In the genomic region with DNA sequence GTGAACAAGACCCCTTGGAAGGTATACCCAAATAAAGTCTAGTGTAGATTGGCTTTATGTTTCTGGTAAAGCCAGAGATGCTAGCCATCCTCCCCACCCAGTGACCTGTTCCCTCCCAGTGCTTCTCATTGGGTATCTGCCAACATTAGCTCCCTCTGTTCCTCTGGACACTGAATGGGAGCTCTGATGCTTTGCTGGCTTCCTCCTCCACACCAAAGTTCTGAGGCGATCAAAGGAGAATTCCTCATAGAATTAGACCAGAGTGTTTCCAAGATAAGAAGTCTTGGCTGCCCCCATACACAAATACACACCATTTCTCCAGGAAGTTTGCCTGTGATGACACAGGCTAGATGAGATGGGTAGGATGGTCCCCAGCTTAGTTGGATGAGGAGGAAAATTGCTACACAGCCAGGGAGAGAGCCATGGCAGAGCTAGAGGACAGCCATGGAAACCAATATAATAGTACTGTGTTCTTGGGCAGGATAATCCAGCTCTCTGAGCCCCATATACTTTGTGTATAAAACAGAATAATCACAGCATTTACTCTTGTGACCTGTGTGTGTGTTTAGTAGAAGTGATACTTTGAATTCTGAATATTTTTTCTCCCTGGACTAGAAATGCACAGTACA, we compare ENCODE assay signal across 30 mouse cellular contexts. TPM values are rescaled to one million over a fixed set of nuclear protein-coding genes. Genes with fewer than 3 reads are reported as not detected.
DNase-seq lines count a peak whose midpoint lies in the region; ATAC-seq and TF ChIP-seq lines count a peak whose summit lies in the region.
"Had no signal": no experiment of that assay in that cellular context is flagged by ENCODE, and none has a peak within 500 bp of the region (broad histone marks: within the 10 kb centered on the region; RNA-seq: fewer than 3 reads in every experiment).

No protein-coding gene starts in this region.

- ATAC-seq in forebrain, postnatal 0 days, result 0 out of 2 replicates have a peak, but pooled peaks have one; percentile 43
- no peak for ATAC-seq in forebrain, embryonic 13.5 days
- ATAC-seq in heart, embryonic 11.5 days (replicated peaks; ENCODE audit: insufficient number of reproducible peaks, low FRiP score, low TSS enrichment), result no peak
- ATAC-seq: intestine, embryonic 15.5 days; lung, postnatal 0 days; midbrain, embryonic 13.5 days had no signal

- H3K4me3 ChIP-seq in forebrain, postnatal 0 days (ENCODE audit: low read depth, low read length), result no peak overlapping the region
- no peak overlapping the region for H3K4me3 ChIP-seq in forebrain, embryonic 13.5 days
- H3K4me3 ChIP-seq in heart, embryonic 11.5 days (ENCODE audit: low read depth, low read length), result no peak overlapping the region
- H3K4me3 ChIP-seq in layer of hippocampus, adult 2 months, result no peak overlapping the region
- H3K4me3 ChIP-seq: erythroblast, embryonic 14.5 days; heart, embryonic 10.5 days; hindbrain, embryonic 15.5 days; intestine, embryonic 15.5 days; limb, embryonic 15.5 days; liver, embryonic 13.5 days; megakaryocyte, embryonic 14.5 days; midbrain, embryonic 13.5 days had no signal

- H3K27ac ChIP-seq in forebrain, postnatal 0 days (ENCODE audit: low read depth, low read length), result no peak overlapping the region
- H3K27ac ChIP-seq in forebrain, embryonic 13.5 days, result no peak overlapping the region
- no peak overlapping the region for H3K27ac ChIP-seq in heart, embryonic 11.5 days (ENCODE audit: low read depth, low read length)
- peak overlapping the region; percentile 33; the same call in 1 of the 2 replicates for H3K27ac ChIP-seq in layer of hippocampus, adult 2 months
- H3K27ac ChIP-seq: heart, embryonic 10.5 days; hindbrain, embryonic 15.5 days; intestine, embryonic 15.5 days; limb, embryonic 15.5 days; liver, embryonic 13.5 days; midbrain, embryonic 13.5 days had no signal

- no peak for TF ChIP-seq CTCF in forebrain, postnatal 0 days (IDR thresholded peaks at IDR 0.05; ENCODE audit: low read depth)
- TF ChIP-seq CTCF in layer of hippocampus, adult 2 months (conservative IDR thresholded peaks at IDR 0.05), result no peak

- WGBS in forebrain, postnatal 0 days, result 73% methylated on average over 1 of the region's 1 CpGs
- WGBS in forebrain, embryonic 13.5 days, result 91% methylated on average over 1 of the region's 1 CpGs
- 66% methylated on average over 1 of the region's 1 CpGs for WGBS in heart, embryonic 11.5 days (ENCODE audit: insufficient replicate concordance)

- no peaks in the 10 kb centered on the region for H3K27me3 ChIP-seq in forebrain, postnatal 0 days (ENCODE audit: insufficient read depth, low read length)
- H3K27me3 ChIP-seq in forebrain, embryonic 13.5 days, result no peaks in the 10 kb centered on the region
- H3K27me3 ChIP-seq in heart, embryonic 11.5 days (ENCODE audit: control insufficient read depth, insufficient read depth, low read length), result no peaks in the 10 kb centered on the region
- H3K27me3 ChIP-seq: hindbrain, embryonic 15.5 days; intestine, embryonic 15.5 days; limb, embryonic 15.5 days; liver, embryonic 13.5 days; megakaryocyte, embryonic 14.5 days; midbrain, embryonic 13.5 days had no signal

- no peak overlapping the region for H3K4me2 ChIP-seq in forebrain, postnatal 0 days (ENCODE audit: low read depth)
- H3K4me2 ChIP-seq in forebrain, embryonic 13.5 days, result no peak overlapping the region
- H3K4me2 ChIP-seq in heart, embryonic 11.5 days, result no peak overlapping the region
- H3K4me2 ChIP-seq: hindbrain, embryonic 15.5 days; intestine, embryonic 15.5 days; limb, embryonic 15.5 days; liver, embryonic 13.5 days; midbrain, embryonic 13.5 days had no signal

- H3K4me1 ChIP-seq in forebrain, postnatal 0 days (ENCODE audit: insufficient read depth), result no peaks in the 10 kb centered on the region
- H3K4me1 ChIP-seq in forebrain, embryonic 13.5 days, result peaks cover 12% of the 10 kb centered on the region
- no peaks in the 10 kb centered on the region for H3K4me1 ChIP-seq in heart, embryonic 11.5 days (ENCODE audit: control insufficient read depth, insufficient read depth, low read length)
- H3K4me1 ChIP-seq: hindbrain, embryonic 15.5 days; intestine, embryonic 15.5 days had no signal

- no peak overlapping the region for H3K9ac ChIP-seq in forebrain, postnatal 0 days
- no peak overlapping the region for H3K9ac ChIP-seq in forebrain, embryonic 13.5 days
- no peak overlapping the region for H3K9ac ChIP-seq in heart, embryonic 11.5 days (ENCODE audit: low read depth, low read length)
- H3K9ac ChIP-seq: hindbrain, embryonic 15.5 days; intestine, embryonic 15.5 days; limb, embryonic 15.5 days; liver, embryonic 13.5 days; midbrain, embryonic 13.5 days had no signal

- no peaks in the 10 kb centered on the region for H3K36me3 ChIP-seq in forebrain, postnatal 0 days (ENCODE audit: insufficient read depth)
- 0 out of 2 replicates have a peak, but pooled peaks cover 5% of the 10 kb centered on the region for H3K36me3 ChIP-seq in forebrain, embryonic 13.5 days (ENCODE audit: poor library complexity, severe bottlenecking)
- H3K36me3 ChIP-seq in heart, embryonic 11.5 days (ENCODE audit: control insufficient read depth, insufficient read depth, low read length), result no peaks in the 10 kb centered on the region; the same call in 1 of the 2 replicates
- H3K36me3 ChIP-seq: intestine, embryonic 15.5 days; limb, embryonic 15.5 days had no signal

- no peaks in the 10 kb centered on the region for H3K9me3 ChIP-seq in forebrain, postnatal 0 days (ENCODE audit: low read length)
- H3K9me3 ChIP-seq in forebrain, embryonic 13.5 days (replicated peaks), result no peaks in the 10 kb centered on the region; the same call in 1 of the 2 replicates
- H3K9me3 ChIP-seq in heart, embryonic 11.5 days (replicated peaks; ENCODE audit: control insufficient read depth, low read length), result no peaks in the 10 kb centered on the region
- H3K9me3 ChIP-seq: G1E; heart, embryonic 10.5 days; hindbrain, embryonic 15.5 days; intestine, embryonic 15.5 days; limb, embryonic 15.5 days; liver, embryonic 13.5 days; megakaryocyte, embryonic 14.5 days; midbrain, embryonic 13.5 days had no signal

- DNase-seq in forebrain, postnatal 0 days, result no peak
- peak; percentile 19 for DNase-seq in heart, adult 8-10 months (ENCODE audit: low spot score)
- DNase-seq in layer of hippocampus, adult 2 months (ENCODE audit: low spot score in 2 of 2), result no peak
- DNase-seq in layer of hippocampus, postnatal 10 days (ENCODE audit: low spot score in 2 of 2), result no peak
- DNase-seq in testis, postnatal 14 days (ENCODE audit: low spot score), result peak; percentile 56
- no peak for DNase-seq in testis, postnatal 10 days (ENCODE audit: low spot score)
- DNase-seq: adrenal gland, adult 8-10 months; cerebellum, postnatal 14 days; heart, postnatal 36 days; kidney, adult 2 months; kidney, postnatal 36 days; left cerebral cortex, postnatal 4 days; liver, embryonic 13.5 days; lung, adult 18-20 months; lung, postnatal 4 days; retina, postnatal 1 day; right cerebral cortex, postnatal 14 days; thymus, adult 2 months; thymus, postnatal 36 days had no signal

RNA-seq across cellular contexts. Expression of a gene that starts 31.5 kb away (rescaled TPM):
- 54.6 and 61.4 TPM in 2 replicates for total RNA-seq in forebrain, postnatal 0 days (2014; rRNA removed)
- 86.4 and 98.7 TPM in 2 replicates for polyA plus RNA-seq in forebrain, postnatal 0 days (2015; fragmentation: Nextera tagmentation; extraction: Ambion mirVana)
- 140 and 143 TPM in 2 replicates for polyA plus RNA-seq in forebrain, embryonic 13.5 days (2015; fragmentation: Nextera tagmentation; extraction: Ambion mirVana)
- 10 to 100 TPM; 31.0 to 37.1 (median 33.3) TPM for total RNA-seq in heart, adult 8-10 months (2022)
- 53.7 and 62.8 TPM in 2 replicates for polyA plus RNA-seq in heart, embryonic 11.5 days (2014; fragmentation: Nextera tagmentation; extraction: Ambion mirVana)
- 10 to 100 TPM; 41.7 to 46.3 TPM for total RNA-seq in layer of hippocampus, adult 2 months (2021)
- 10 to 100 TPM; 51.5 to 52.6 TPM for total RNA-seq in layer of hippocampus, postnatal 10 days (2021)

RNA-seq across cellular contexts. Expression of a gene that starts 31.9 kb away (rescaled TPM):
- total RNA-seq in forebrain, postnatal 0 days (2014; rRNA removed), result 14.0 and 17.0 TPM in 2 replicates
- 12.9 and 21.9 TPM in 2 replicates for polyA plus RNA-seq in forebrain, postnatal 0 days (2015; fragmentation: Nextera tagmentation; extraction: Ambion mirVana)
- 25.7 and 27.2 TPM in 2 replicates for polyA plus RNA-seq in forebrain, embryonic 13.5 days (2015; fragmentation: Nextera tagmentation; extraction: Ambion mirVana)
- 10 to 100 TPM; 40.5 to 44.0 (median 42.3) TPM for total RNA-seq in heart, adult 8-10 months (2022)
- polyA plus RNA-seq in heart, embryonic 11.5 days (2014; fragmentation: Nextera tagmentation; extraction: Ambion mirVana), result 35.3 and 37.2 TPM in 2 replicates
- total RNA-seq in layer of hippocampus, adult 2 months (2021), result 10 to 100 TPM; 13.8 to 18.6 TPM
- total RNA-seq in layer of hippocampus, postnatal 10 days (2021), result 10 to 100 TPM; 14.4 to 15.0 TPM

Comparison
In these comparisons a context has a peak if more than half of its experiments do, and no peak if none do; other contexts are left out.
1. DNase-seq: peak in heart, adult 8-10 months (single experiment) and testis, postnatal 14 days (single experiment); none in forebrain, postnatal 0 days (single experiment), layer of hippocampus, adult 2 months (0 of 2), layer of hippocampus, postnatal 10 days (0 of 2) and testis, postnatal 10 days (single experiment).